Mouse (Mus musculus): ENCODE measurements at regions not wholly inside any gene's neighbourhood (a gene's known extent, or its start where the extent isn't known, plus 50 kb on each side); places are given as distances from the start of the nearest gene placed in this dataset.

DNA sequence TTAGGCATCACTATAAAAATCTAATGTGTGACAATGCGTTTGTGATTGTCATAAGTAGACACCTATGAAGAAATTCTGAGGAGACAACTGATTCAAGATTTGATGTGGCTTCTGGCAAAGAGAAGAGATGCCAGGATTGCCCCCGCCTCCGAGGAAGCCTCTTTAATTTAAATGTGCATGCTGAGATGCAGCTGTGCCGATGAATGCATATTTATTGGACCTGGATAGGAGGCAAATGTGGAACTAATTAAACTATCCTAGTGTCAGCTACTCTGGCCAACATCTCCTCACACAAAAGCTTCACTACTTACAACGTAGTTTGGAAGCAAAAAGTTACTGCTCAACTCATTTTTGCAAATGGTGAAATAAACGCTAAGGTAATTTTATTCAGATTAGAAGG lies 173.4 kb upstream of the Dph6 start:
- no peak for DNase-seq (ENCODE audit: low read depth, low spot score)

DNA sequence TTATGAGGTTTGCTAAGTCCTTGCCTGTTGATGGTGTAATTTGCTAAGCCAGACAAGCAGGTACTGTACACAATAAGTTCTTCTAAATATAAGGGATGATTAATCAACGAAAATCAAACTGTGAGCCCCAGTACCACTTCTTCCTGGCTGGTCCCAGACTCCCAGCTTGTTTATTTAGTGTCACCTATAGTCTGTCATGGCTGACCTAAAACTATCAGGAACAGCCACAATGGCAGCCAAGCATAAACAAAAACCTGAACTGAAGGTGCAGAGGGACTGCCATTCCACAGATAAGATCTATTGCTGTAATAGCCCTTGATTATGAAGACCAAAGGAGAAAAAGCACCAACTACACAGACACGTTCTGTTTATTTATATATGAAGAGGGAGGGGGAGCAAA lies 180.9 kb upstream of the Dph6 start:
- no peak for DNase-seq (ENCODE audit: low read depth, low spot score)

DNA sequence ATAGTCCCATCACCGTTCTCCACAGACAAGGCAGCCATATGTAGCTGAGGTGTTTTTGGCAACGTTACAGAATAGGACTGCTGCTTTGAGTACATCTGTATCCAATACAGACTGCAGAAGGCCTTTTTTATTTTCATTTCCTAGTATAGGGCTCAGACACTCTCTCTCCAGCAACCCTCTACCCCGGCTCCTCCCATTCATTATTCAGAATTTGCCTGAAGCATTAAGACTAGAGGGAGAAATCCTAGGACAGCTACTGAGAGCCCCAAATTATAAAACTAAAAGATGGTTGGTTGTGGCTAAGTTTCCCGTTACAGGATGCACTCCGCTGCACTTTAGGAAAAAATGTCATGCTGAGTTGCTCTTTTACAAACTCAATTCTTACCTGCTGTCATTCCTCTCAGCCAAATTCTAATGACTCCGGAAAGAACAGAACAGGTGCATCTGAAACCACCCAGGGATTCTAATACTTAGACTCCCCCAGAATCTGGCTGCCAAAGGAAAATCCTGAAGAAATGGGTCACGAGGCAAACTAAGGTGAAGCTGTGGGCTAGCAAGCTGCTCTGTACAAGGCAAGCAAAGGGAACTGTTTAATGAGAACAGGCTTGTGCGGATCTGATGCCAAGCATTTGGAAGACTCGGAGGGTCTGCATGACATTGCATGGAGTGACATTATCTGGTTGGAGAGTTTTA lies 189.1 kb upstream of the Dph6 start:
- no peak for DNase-seq (ENCODE audit: low read depth, low spot score)

DNA sequence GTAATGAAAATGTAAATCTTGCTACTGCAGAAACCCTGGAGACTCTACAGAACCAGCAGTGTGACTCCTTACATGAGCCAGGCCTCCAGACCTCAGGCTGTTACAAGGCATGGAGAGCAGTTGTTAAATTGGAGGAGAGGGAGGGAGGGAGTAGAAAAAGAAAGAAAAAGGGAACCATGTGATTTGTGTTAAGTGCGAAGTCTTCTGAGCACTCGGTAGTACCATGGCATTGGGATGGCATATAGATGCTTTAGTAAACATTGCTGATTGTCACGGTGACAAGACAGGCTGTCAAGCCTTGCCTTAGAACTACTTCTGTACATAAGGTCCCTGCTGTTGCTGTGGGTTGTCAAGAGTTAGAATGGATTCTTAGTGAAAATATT lies 189.6 kb upstream of the Dph6 start:
- DNase-seq (ENCODE audit: low read depth, low spot score) = no peak

DNA sequence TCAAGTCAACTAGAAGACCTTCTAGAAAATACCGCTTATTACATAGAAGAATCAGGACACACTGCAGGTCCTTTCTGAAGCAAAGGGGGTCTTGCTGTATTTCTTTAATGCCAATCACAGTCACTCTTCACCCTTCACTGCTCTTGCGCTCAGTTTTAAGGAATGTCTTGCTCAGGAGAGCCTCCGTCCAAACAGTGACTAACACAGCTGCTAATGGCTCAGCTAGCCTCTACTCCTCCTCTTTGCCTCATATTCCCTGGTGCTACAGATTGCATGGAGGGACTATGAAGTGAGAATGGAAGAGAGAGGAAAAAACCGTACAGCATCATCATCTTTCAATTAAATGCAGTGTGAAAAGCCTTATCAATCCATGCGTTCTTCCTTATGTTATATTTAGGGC lies 193.7 kb upstream of the Dph6 start:
- DNase-seq (ENCODE audit: low read depth, low spot score) = no peak

DNA sequence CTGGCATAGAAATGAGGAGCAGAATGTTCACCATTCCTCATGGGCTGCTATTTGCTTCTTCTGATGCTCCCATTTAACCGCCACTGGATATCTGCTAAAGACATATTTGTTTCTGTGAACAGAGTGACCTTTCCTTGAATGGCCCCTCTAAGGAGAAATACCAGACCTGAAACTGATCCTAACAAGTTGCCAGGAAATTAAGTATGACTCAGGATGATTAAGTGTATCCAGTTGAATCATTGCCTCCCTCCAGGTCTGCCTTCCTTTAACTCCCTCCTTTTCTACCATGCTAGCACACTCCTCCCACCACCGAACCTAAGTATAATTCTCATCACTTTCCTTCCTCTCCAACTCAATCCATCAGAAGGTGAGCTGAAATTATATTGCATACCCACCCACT lies 194.2 kb upstream of the Dph6 start:
- DNase-seq (ENCODE audit: low read depth, low spot score) = no peak

DNA sequence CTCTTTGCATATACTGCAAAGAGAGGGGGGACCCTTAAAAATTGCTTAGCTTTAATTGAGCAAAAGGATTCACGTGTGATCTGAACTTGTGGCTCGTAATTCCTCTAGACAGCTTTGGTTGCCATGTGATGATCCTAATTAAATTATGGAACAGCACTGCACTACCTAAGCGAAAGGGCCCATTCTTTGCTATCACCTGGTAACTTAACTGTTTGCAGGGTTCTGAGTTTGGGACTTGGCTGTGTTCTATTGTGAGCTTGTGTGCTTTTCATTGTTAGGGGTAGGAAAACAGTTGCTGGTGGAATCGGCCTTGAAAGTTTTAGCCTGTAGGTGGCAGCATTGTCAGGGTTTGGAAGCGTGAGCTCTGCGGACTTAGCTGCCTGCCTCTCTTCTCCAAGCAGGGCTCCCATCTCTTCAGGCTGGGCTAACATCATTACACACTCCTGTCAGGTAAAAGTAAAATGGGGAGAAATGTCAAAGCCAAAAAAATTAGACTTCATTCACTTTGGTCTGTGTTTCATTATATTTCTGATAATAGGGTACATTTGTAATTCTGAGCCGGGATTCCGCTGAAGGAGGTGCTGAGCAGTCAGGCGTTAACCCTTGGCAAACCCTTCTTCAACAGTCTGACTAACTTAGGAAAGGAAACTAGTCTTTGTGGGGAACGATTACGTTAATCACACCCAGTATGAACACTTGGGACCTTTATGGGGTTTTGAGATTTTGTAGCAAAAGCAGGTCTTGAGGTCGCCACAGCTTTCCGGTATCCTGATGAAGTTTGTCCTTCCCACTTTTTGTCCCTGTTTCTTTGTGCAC lies 199.2 kb upstream of the Dph6 start:
- peak; percentile 74 for DNase-seq (ENCODE audit: low read depth, low spot score)

DNA sequence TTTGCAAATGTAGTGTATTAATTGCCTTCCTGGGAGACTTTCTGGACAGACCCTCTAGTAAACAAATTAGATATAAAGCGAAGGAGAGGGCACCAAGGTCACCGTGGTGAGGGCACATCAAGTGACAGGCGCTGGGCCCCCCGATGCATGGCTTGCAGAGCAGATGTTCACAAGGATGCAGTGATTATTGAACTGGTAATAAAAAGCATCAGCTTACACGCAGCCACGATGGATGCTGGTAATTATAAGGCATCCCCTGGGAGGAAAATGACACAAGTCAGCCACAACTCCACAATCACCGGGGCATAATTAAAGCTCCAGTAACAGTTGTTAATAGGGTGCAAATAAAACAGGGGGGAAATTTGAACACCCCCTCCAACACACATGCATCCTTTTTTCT lies 217.5 kb upstream of the Dph6 start:
- DNase-seq (ENCODE audit: low read depth, low spot score) = no peak

DNA sequence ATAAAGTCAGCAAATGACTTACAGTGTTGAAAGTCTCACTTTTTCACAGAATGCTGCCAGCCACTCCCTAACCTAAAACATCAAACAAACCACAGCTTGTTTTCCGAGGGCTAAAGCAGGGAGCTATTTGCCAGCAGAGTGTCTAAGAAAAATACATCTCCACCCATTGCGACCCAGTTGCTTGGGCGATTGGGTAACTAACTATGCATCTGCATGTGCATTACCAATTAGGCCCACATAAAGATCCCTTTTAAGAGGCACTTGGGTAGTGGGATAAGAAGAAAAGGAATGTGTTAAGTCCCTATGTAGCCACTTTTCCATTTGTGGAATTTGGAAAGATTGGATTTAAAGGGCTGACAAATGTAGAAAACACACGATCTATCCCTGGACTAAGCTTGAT lies 218.3 kb upstream of the Dph6 start:
- DNase-seq (ENCODE audit: low read depth, low spot score) = no peak

DNA sequence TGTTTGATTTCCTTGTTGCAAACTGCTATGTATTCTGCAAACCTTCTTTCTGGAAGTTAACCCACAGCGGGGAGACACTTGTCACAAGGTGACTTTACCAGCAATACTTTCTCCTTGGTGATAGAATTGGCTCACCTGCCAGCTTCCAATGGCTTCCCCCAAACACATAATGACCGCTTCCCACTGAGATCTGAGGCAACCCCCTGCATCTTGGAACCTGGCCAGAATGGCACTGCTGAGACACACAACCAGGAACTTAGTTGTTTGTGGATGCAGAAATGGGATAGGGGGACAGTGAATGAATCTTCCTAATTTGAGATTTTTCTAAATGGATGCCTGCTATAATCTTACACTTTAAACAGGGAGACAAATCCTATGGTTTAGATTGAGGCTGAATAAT lies 224.3 kb upstream of the Dph6 start:
- no peak for DNase-seq (ENCODE audit: low read depth, low spot score)

DNA sequence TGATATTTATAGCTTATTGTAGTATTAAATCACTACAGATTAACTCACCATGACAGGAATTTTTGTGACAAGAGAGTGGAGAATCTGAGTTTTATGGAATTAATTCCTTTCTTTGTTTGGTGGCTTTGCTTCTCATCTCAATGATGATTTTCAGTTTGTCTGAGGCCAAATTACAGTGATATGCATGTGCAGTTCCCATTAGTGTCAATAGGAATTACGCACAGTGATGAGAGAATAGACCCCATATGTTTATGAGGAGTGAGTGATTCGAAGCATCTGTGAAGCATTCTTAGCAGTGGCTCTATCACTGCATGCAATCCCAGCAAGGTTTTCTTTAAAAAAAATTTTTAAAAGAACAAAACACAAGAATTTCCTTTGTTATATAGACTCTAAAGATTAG lies 225.0 kb upstream of the Dph6 start:
- no peak for DNase-seq (ENCODE audit: low read depth, low spot score)

DNA sequence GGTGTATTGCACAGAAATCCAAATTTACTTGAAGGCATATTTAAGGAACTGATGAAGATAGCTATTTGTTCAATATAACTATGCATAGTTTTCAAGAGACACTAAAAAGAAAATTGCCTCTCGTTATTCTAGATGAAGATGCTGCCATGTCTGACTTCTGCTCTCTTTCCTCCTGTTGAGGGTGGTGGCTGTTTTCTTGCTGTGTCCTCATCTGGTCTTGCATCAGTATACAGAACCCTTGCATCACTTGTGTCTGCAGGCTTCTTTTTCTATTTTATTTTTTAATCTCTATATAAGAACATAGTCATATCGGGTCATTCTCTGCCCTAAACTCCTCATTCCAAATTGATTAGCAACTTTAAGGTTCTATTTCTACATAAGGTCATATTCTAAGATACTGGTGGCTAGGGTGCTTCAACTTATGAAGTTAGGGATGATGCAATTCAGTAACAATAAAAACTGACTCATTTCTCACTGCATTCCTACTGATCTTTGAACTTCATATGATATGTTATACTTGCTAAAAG lies 231.0 kb upstream of the Dph6 start:
- DNase-seq (ENCODE audit: low read depth, low spot score) = no peak

DNA sequence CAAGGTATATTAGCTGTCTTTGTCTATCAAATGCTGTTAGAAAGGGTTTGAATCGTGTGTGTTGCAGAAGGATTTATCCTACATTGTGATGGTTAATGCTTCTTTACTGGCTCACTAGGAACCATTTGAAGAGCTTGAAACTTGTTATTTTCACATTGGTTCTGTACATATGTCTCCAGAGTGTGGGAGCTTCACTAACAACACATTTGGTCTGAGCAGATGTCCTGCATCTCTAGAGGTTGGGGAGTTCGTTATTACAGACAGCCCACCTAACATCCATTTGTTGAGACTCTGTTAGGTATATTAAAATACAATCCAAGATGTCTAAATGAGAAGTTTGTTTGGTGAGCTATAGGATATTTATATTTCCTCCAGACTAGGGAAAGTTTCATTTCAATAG lies 244.0 kb upstream of the Dph6 start:
- no peak for DNase-seq (ENCODE audit: low read depth, low spot score)

DNA sequence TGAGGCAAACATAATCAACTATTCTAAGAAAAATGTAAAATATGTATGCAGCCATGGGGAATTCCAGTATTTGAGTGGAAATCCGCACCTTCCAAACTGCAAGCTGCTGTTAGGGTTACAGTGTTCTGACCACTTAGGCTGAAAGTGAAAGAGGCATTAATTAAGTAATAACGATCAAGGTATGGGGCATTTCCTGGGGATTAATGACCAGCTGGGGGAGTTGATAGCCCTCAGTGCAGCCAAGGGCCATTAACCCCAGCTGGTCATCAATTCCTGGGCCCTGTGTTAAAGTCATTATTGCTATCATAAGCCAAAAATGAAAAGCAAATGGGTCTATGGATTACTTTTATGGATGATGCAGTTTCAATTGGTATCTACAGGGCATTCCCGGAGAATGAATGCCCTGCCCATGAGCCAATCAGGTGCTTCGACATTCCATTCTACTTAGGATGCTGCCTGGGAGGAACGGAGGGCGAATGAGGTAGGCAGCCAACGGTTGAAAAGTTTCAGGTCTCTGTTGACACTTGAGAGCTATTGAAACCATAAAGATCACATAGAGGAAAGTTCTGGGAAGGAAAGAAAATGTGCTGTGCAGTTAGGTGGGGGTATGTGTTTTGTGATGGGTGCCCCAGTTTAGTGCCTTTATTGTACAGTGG lies 257.2 kb upstream of the Dph6 start:
- DNase-seq (ENCODE audit: low read depth, low spot score) = no peak

DNA sequence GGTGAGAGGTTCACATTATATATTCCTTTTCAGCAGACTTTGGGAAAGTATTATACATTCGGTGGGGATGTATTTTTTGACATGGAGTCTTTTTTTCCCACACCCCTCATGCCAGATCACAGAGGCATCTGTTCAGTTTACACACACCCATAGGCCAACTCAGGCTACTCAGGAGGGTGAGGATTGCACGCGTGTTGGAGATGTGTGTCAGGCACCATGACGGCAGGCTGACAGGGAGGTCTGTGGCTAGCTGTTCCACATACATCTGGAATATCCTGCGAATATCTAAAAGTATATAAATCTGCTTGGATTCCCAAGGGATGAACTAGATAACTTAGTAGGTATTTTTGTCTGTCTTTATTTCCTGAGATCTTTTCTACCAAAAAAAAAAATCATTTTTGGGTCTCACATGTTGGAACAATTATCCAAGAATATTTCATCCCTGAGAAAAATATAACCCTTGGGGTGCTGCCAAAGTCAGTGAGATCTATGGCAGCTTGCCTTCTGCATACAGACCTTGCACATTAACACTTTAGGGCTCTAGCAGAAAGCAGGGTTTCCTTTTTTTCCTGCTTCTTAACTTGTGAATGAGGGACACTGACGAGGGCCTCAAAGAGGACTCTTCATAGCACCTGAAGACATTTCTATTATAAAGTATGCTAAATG lies 260.4 kb upstream of the Dph6 start:
- DNase-seq (ENCODE audit: low read depth, low spot score) = no peak

DNA sequence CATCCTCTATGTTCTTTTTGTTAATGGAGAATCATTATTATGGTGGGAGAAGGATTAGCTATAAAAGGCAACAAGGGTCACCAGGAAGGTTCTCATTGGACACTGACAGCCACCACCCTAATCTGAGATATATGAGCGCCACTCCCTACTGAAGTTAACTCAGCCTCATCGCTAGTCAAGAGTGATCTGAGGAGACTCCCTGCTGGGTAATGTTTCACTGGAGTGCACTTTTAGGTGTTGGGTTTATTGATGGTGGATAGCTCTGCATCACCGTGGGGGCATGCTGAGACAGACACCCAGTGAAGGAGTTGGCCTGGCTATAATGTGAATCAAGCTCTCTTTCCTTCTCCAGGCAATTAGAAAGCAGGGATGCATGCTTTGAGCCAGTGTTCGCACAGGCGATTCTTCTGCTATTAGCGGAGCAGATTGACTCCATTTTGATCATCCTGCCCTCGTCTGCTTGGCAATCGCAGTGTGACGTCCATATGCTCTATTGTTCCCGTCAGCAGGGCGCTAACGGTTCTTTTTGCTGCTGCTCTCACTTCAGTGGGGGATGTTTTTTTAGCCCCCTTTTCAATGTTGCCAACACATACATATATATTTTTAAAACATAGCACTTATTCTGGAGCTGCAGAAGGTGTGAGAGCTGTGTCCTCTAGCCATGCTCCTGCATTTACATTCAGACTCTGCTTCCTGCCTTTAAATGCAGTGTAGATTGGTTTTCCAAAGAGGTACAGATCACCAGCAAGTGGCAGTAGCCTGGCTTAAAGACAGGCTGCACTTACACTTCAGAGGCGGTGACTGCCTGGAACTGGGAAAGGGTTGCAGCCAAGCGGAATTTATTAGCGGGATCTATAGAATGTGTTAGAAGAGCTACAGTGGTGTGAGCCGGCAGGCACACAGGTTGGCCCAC lies 263.9 kb upstream of the Dph6 start:
- no peak for DNase-seq (ENCODE audit: low read depth, low spot score)

DNA sequence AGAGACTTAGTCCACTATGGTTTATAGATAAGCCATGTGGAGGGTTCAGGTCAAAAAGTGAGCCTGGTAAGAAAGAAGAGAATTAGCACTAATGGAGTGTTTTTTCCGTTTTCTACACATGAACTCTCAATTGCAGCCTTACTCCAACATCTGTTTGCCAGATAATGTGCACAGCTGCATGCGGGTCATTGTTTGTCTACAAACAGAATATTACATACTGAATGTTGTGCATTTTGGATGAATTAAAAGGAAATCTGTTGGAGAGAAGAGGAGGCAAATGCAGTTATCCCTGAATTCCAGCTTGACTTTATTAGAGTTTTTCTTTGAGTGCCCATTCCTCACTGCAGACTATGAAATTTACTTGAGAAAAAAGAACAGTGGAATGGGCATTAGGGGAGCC lies 269.1 kb upstream of the Dph6 start:
- no peak for DNase-seq (ENCODE audit: low read depth, low spot score)

DNA sequence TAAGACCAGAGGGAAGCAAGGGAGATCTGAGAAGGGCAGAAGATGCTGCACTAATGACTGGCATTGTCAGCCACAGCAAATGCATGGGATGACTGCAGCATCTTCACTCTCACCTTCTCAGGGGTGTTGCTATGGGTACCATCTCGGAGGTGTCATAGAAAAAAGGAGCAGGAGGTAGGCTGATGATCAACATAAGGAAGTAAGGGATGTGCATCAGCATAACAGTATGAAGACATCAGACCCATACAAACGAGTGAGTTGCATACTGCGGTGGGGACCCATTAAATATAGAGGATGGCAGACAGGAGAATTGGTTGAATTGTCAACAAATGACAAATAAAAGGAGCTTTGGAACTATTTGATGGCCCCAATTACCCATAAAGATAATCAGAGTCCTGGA lies 280.7 kb upstream of the Dph6 start:
- no peak for DNase-seq (ENCODE audit: low read depth, low spot score)

DNA sequence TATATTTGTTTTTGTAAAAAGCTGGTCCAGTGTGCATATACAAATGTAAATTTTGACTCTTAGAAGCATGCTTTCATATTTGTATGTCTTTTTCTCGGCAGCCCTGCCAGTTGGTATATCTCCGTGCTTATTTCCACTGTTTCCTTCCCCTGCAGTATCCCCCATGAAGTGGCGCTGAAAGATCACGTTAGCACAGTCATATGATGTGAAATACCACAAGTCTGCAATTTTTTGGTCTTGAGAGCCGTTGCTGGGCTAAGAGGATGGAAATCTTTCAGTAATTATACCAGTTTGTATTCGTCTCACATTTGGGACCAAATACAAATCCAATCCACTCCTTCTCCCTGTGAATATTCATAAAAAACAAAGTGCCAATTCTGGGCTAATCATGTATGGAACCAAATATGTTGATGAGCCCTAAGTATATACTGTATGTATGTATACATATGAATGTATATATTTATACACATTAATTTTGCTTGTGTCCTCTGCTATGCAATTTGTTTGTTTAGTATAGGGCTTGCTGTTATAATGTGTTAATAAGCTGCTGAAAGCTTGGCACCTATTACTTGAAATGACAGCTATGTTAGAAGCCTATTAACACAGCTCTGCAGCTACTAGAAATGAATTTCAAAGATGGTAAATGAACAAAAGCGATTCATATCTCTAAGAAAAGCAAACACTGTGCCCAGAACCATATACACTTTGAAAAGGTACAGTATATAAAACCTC lies 283.8 kb upstream of the Dph6 start:
- no peak for DNase-seq (ENCODE audit: low read depth, low spot score)

DNA sequence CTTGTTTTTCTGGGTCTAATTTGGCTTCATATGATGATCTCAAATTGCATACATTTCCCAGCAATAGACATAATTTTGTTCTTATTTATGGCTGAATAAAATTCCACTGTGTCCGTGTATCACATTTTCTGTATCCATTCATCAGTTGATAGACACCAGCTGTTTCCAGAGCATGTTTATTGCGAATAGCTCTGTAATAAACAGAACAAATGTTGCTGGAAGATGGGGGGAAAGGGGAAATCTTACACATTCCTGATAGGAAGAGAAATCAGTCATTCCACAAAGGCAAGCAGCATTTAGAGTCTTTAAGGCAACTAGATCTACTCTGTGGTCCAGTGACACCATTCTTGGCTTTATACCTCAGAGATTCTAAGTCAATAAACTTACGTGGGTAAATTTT lies 311.3 kb upstream of the Dph6 start:
- DNase-seq (ENCODE audit: low read depth, low spot score) = no peak
